Mouse (Mus musculus) kidney, adult 2 months (tissue): ENCODE data around the gene Qprt. TPM values are rescaled to one million over a fixed set of nuclear protein-coding genes. Genes with fewer than 3 reads are reported as not detected.

Source experiments
- DNase-seq: peaks from one replicate; pipeline ENCODE4 v3.0.0; 2021
- H3K27ac ChIP-seq: fragments of 200-500 bp; 2 replicates; pipeline ENCODE4 v1.5.1; 2012; ENCODE audit warnings: low read depth, low read length, control low read depth, inconsistent platforms; ENCODE audit not compliant: insufficient read depth
- H3K27me3 ChIP-seq: fragments of 200-500 bp; replicated peaks from 2 replicates; pipeline ENCODE4 v1.6.1; 2012; ENCODE audit warnings: mild to moderate bottlenecking, moderate library complexity, low read length, inconsistent platforms; ENCODE audit not compliant: control insufficient read depth, insufficient read depth
- H3K36me3 ChIP-seq: fragments of 200-500 bp; 2 replicates; pipeline ENCODE4 v1.6.1; 2012; ENCODE audit warnings: mild to moderate bottlenecking, moderate library complexity, low read length, inconsistent platforms; ENCODE audit not compliant: control insufficient read depth, insufficient read depth
- H3K4me1 ChIP-seq: fragments of 200-500 bp; 2 replicates; pipeline ENCODE4 v1.6.1; 2011; ENCODE audit warnings: low read length; ENCODE audit not compliant: control insufficient read depth, insufficient read depth
- H3K4me3 ChIP-seq: fragments of 200-500 bp; 2 replicates; pipeline ENCODE4 v1.5.1; 2011; ENCODE audit warnings: mild to moderate bottlenecking, low read depth, low read length, control low read depth; ENCODE audit not compliant: insufficient read depth
- CTCF ChIP-seq: fragments of 200-500 bp; conservative IDR thresholded peaks from 2 replicates; pipeline ENCODE4 v1.5.1; 2011; ENCODE audit warnings: low read depth, mild to moderate bottlenecking, control low read depth, low read length, moderate library complexity, mixed read lengths; ENCODE audit not compliant: insufficient read depth, insufficient read length
- POLR2A ChIP-seq: fragments of 200-500 bp; IDR thresholded peaks from one replicate; pipeline ENCODE4 v1.6.1; 2011; ENCODE audit warnings: low read depth, low read length, control low read depth
- WGBS: fragments of 180-500 bp; shearing (Covaris S2); methylation state at CpG from one replicate; pipeline ENCODE4 v1.1.7; 2018; 5-methylcytosine and 5-hydroxymethylcytosine counted together
- polyA plus RNA-seq: library from polyadenylated mRNA; depleted of rRNA; stranded (reverse); fragments of >200 nt; gene quantifications from 2 replicates; pipeline ENCODE4 v1.2.3, GENCODE M21; 2012

The Qprt gene
- polyA plus RNA-seq, 1 experiment, result 127 TPM

GRCm38 (mm10) chr7:127139562-127139961 lies 17.5 kb upstream of the Qprt start:
- 55% methylated on average over 5 of the region's 5 CpGs for WGBS
- DNase-seq, result no peak
- H3K4me1 ChIP-seq, result no peaks in the 10 kb centered on the region
- H3K27ac ChIP-seq, result no peak overlapping the region
- no peaks in the 10 kb centered on the region for H3K36me3 ChIP-seq
- TF ChIP-seq CTCF (no peak), POLR2A (no peak)
- H3K4me3 ChIP-seq, result no peak overlapping the region
- no peaks in the 10 kb centered on the region for H3K27me3 ChIP-seq

DNA sequence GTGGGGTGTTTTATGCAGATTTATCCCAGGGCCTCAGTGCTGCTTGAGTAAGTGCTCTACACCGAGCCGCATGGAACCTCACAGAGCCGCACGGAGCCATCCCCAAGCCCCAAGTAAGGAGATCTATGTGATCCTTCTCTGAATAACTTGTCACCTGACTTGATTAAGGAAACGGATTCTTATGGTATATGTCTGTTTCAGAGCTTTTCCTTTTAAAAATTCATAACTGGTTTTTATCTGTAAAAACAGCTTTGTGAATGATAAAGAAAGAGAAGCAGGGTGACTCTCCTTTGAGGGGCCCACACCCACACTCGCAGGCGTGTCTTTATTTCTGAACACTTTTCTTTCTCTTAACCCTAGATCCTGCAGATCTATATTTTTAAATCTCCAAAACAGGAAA lies 17.1 kb upstream of the Qprt start:
- no peaks in the 10 kb centered on the region for H3K4me1 ChIP-seq
- no peak overlapping the region for H3K4me3 ChIP-seq
- WGBS, result 92% methylated on average over 7 of the region's 7 CpGs
- no peak overlapping the region for H3K27ac ChIP-seq
- H3K27me3 ChIP-seq, result no peaks in the 10 kb centered on the region
- no peak for DNase-seq
- H3K36me3 ChIP-seq, result no peaks in the 10 kb centered on the region
- TF ChIP-seq CTCF (no peak), POLR2A (no peak)

DNA sequence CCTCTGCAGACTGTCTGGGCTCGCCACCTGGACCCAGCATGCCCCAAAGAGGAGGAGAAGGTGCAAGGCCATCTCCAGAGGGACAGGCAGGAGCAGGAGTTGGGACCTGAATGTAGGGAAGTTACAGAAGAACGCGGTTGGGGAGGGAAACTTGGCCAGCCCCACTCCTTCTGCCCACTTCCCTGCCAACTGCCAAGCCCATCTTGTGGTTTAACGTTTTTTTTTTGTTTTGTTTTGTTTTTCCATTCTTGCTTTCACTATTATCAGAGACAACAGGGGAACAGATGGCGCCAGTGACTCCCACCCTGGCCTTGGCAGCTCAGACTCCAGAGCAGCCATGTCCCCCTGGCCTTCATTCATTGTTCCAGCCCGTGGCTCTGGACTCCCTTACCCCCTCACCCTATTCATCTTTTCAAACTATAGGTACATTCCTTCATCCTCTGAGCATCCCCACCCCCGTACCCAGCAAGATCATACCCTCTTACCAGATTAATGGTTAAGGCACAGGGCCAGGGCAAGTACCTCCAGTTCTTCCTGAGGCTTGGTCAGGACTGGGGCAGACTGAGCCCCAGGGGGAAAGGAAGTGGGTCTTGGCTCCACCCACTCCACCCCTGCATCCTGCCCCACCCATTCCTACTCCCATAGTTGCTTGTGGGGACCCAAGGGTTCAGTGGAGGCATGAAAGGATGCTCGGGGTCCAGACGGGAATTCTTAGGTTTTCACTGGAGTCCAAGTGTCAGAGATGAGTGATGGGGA lies 15.4 kb upstream of the Qprt start, which contains the start of gene Spn:
Gene Spn, minus strand, starts transcription at position 562 of the 756 bp plus-strand sequence.
- Histone ChIP-seq H3K4me3 (no peak within 1 kb of the TSS), H3K36me3 (no peaks in the 10 kb centered on the region), H3K27me3 (no peaks in the 10 kb centered on the region), H3K4me1 (no peaks in the 10 kb centered on the region), H3K27ac (no peak within 1 kb of the TSS)
- 60% methylated on average over 9 of the region's 9 CpGs for WGBS
- no peak for TF ChIP-seq CTCF
- TF ChIP-seq POLR2A, result no peak
- no peak for DNase-seq

DNA sequence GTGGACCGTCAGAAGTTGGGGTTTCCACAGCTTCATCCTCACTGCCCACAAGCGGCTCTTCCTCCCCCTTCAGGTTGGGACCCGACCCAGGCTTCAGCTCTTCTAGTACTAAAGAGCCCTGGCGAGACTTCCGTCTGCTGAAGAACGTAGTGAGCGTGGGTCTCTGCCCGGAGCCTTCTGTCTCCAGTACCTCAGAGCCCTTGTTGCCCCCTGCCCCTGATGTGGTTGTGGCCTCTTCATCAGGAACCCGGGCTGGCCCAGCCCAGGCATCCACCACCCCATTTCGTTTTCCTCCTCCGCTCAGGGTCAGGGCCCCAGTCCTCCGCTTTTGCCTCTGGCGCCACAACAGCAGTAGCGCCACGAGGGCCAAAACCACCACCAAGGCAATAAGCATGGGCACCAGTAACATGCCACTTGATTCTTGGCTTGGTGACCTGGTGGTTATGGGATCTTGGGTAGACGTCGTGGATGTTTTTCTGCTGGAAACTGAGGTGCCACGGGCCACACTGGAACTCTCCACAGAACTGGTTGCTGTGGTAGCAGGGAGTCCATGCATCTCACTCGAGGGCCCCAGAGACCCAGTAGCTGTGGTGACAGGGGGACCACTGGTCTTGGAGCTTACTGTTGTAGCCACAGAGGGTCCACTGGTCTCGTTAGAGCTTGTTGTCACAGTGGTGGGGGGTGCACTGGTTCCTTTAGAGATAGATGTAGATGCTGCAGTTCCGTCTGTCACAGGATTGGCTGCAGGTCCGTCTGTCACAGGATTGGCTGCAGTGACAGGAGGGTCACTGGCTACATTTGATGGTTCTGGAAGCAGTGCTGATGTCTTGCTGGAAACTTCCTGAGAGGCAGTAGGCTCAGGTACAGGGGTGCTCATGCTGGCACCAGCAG lies 14.4 kb upstream of the Qprt start:
- DNase-seq, result no peak
- Histone ChIP-seq H3K36me3 (no peaks in the 10 kb centered on the region), H3K4me1 (no peaks in the 10 kb centered on the region), H3K27ac (no peak overlapping the region), H3K27me3 (no peaks in the 10 kb centered on the region), H3K4me3 (no peak overlapping the region)
- 82% methylated on average over 22 of the region's 22 CpGs for WGBS
- TF ChIP-seq POLR2A (no peak), CTCF (no peak)

GRCm38 (mm10) chr7:127134821-127135447 lies 12.9 kb upstream of the Qprt start:
- Histone ChIP-seq H3K36me3 (no peaks in the 10 kb centered on the region), H3K4me1 (no peaks in the 10 kb centered on the region), H3K27ac (no peak overlapping the region), H3K27me3 (no peaks in the 10 kb centered on the region), H3K4me3 (no peak overlapping the region)
- no peak for TF ChIP-seq POLR2A
- 55% methylated on average over 11 of the region's 11 CpGs for WGBS
- no peak for DNase-seq

DNA sequence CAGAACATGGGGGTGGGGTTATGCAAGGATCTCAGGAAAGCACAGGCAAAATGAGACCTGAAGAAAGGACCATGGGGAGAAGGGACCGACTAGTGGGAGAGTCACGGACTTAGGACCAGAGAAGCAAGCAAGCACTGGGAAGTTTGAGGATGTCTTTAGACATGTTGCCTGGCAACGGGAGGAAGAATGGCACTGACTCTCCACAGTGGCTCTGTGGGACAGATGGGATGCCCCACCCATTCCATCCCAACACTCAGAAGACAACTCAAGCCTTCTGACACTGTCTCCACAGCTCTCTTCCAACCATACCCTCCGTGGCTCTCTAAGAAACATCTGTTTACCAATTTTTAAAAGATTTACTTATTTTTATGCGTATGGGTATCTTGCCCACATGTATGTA lies 11.1 kb upstream of the Qprt start:
- Histone ChIP-seq H3K36me3 (no peaks in the 10 kb centered on the region), H3K27ac (no peak overlapping the region), H3K27me3 (no peaks in the 10 kb centered on the region), H3K4me1 (no peaks in the 10 kb centered on the region), H3K4me3 (no peak overlapping the region)
- DNase-seq, result no peak
- no peak for TF ChIP-seq POLR2A
- TF ChIP-seq CTCF, result no peak
- 77% methylated on average over 5 of the region's 5 CpGs for WGBS

- H3K27ac ChIP-seq, result no peak overlapping the region
- H3K36me3 ChIP-seq, result no peaks in the 10 kb centered on the region
- H3K27me3 ChIP-seq, result no peaks in the 10 kb centered on the region
- no peak overlapping the region for H3K4me3 ChIP-seq
- TF ChIP-seq CTCF, result peak; percentile 74
- TF ChIP-seq POLR2A, result no peak
- peak; percentile 60 for DNase-seq
- H3K4me1 ChIP-seq, result no peaks in the 10 kb centered on the region
- 4% methylated on average over 4 of the region's 4 CpGs for WGBS
These were observed 7.6 kb upstream of the Qprt start for GRCm38 (mm10) chr7:127129638-127130037.
